Mouse (Mus musculus) lung, embryonic 14.5 days (tissue): ENCODE measurements around the gene Myl4. TPM values are rescaled to one million over a fixed set of nuclear protein-coding genes. Genes with fewer than 3 reads are reported as not detected.

Experiments
- ATAC-seq: fragments of 200-750 bp; cut with Nextera tagmentation; 2 replicates; pipeline ENCODE4 v1.8.0; 2017; ENCODE audit warnings: mild to moderate bottlenecking, moderate TSS enrichment, moderate library complexity; ENCODE audit not compliant: insufficient read depth
- DNase-seq: peaks from one replicate; pipeline ENCODE4 v3.0.0-alpha.2; 2015
- H3K27ac ChIP-seq: fragments of 300-500 bp; sonication (generic); 2 replicates; pipeline ENCODE4 v1.5.1; 2014; ENCODE audit warnings: low read depth, mild to moderate bottlenecking, moderate library complexity
- H3K27me3 ChIP-seq: fragments of 300-500 bp; sonication (generic); 2 replicates; pipeline ENCODE4 v1.6.1; 2014; ENCODE audit warnings: low read length, control low read depth; ENCODE audit not compliant: insufficient read depth
- H3K36me3 ChIP-seq: fragments of 300-500 bp; sonication (generic); 2 replicates; pipeline ENCODE4 v1.6.1; 2014; ENCODE audit warnings: control low read depth; ENCODE audit not compliant: insufficient read depth
- H3K4me1 ChIP-seq: fragments of 300-500 bp; sonication (generic); 2 replicates; pipeline ENCODE4 v1.6.1; 2014; ENCODE audit warnings: antibody characterized with exemption, control low read depth; ENCODE audit not compliant: insufficient read depth
- H3K4me2 ChIP-seq: fragments of 300-500 bp; sonication (generic); 2 replicates; pipeline ENCODE4 v1.6.1; 2014; ENCODE audit warnings: mild to moderate bottlenecking
- H3K4me3 ChIP-seq: fragments of 300-500 bp; sonication (generic); 2 replicates; pipeline ENCODE4 v1.5.1; 2014; ENCODE audit warnings: low read depth, low read length
- H3K9ac ChIP-seq: fragments of 300-500 bp; sonication (generic); 2 replicates; pipeline ENCODE4 v1.6.1; 2014
- H3K9me3 ChIP-seq: fragments of 300-500 bp; sonication (generic); 2 replicates; pipeline ENCODE4 v1.6.1; 2016; ENCODE audit warnings: low read depth, low read length, control low read depth
- CTCF ChIP-seq: IDR thresholded peaks from 2 replicates; pipeline ENCODE4 v1.5.1; 2016; ENCODE audit warnings: antibody characterized with exemption, low read depth
- WGBS: fragments of 180-500 bp; shearing (Covaris S2); extraction: QIAGEN DNeasy Blood & Tissue Kit; methylation state at CpG from one replicate; pipeline ENCODE4 v1.1.7; 2014; 5-methylcytosine and 5-hydroxymethylcytosine counted together
- polyA plus RNA-seq: library from polyadenylated mRNA; unstranded; fragments of >200 nt; fragmentation: Nextera tagmentation; extraction: Ambion mirVana; gene quantifications from 2 replicates; pipeline ENCODE4 v1.2.1, GENCODE M21; 2014

Gene Myl4
- polyA plus RNA-seq, 1 experiment from 2014 or later, result 9.8 TPM

GRCm38 (mm10) chr11:104589570-104589969 lies 39.1 kb downstream of the Myl4 start:
- no peaks in the 10 kb centered on the region for H3K27me3 ChIP-seq
- no peak for TF ChIP-seq CTCF
- H3K4me2 ChIP-seq, result no peak overlapping the region
- H3K36me3 ChIP-seq, result no peaks in the 10 kb centered on the region
- no peaks in the 10 kb centered on the region for H3K4me1 ChIP-seq
- no peak overlapping the region for H3K9ac ChIP-seq
- no peak for ATAC-seq
- no peak for DNase-seq
- H3K9me3 ChIP-seq, result no peaks in the 10 kb centered on the region
- no peak overlapping the region for H3K27ac ChIP-seq
- no peak overlapping the region for H3K4me3 ChIP-seq
- 75% methylated on average over 1 of the region's 1 CpGs for WGBS

- TF ChIP-seq CTCF, result peak; percentile 98
- Histone ChIP-seq H3K4me3 (no peak overlapping the region), H3K4me2 (0 out of 2 replicates have a peak overlapping the region, but pooled peaks have one; percentile 12), H3K36me3 (no peaks in the 10 kb centered on the region), H3K27me3 (no peaks in the 10 kb centered on the region), H3K9ac (no peak overlapping the region), H3K4me1 (no peaks in the 10 kb centered on the region), H3K9me3 (no peaks in the 10 kb centered on the region), H3K27ac (no peak overlapping the region)
- under 1% methylated on average over 8 of the region's 8 CpGs for WGBS
- DNase-seq (peak; percentile 97), ATAC-seq (peak; percentile 89)
Observed at GRCm38 (mm10) chr11:104590148-104590547, 39.7 kb downstream of the Myl4 start.

GRCm38 (mm10) chr11:104592066-104592835 lies 41.8 kb downstream of the Myl4 start:
- H3K27ac ChIP-seq, result no peak overlapping the region
- no peak for DNase-seq

GRCm38 (mm10) chr11:104596365-104596764 lies 45.9 kb downstream of the Myl4 start:
- Histone ChIP-seq H3K36me3 (no peaks in the 10 kb centered on the region), H3K9me3 (no peaks in the 10 kb centered on the region), H3K27ac (no peak overlapping the region), H3K9ac (no peak overlapping the region), H3K4me2 (no peak overlapping the region), H3K4me3 (no peak overlapping the region), H3K27me3 (no peaks in the 10 kb centered on the region), H3K4me1 (no peaks in the 10 kb centered on the region)
- 70% methylated on average over 10 of the region's 10 CpGs for WGBS
- DNase-seq (no peak), ATAC-seq (no peak)
- no peak for TF ChIP-seq CTCF

More at GRCm38 (mm10) chr11:104592066-104592835, 41.8 kb downstream of the Myl4 start:
- Histone ChIP-seq H3K4me2 (no peak overlapping the region), H3K9ac (no peak overlapping the region), H3K4me1 (no peaks in the 10 kb centered on the region), H3K27me3 (no peaks in the 10 kb centered on the region), H3K36me3 (no peaks in the 10 kb centered on the region), H3K9me3 (no peaks in the 10 kb centered on the region), H3K4me3 (no peak overlapping the region)
- 47% methylated on average over 13 of the region's 13 CpGs for WGBS
- no peak for ATAC-seq
- TF ChIP-seq CTCF, result no peak

GRCm38 (mm10) chr11:104599265-104599945 lies 48.9 kb downstream of the Myl4 start:
- Histone ChIP-seq H3K9ac (no peak overlapping the region), H3K27me3 (no peaks in the 10 kb centered on the region), H3K4me1 (no peaks in the 10 kb centered on the region), H3K4me3 (no peak overlapping the region), H3K4me2 (no peak overlapping the region), H3K36me3 (no peaks in the 10 kb centered on the region), H3K27ac (peak overlapping the region; percentile 5; the same call in 1 of the 2 replicates), H3K9me3 (no peaks in the 10 kb centered on the region)
- TF ChIP-seq CTCF, result no peak
- DNase-seq, result peak; percentile 77
- peak; percentile 75 for ATAC-seq
- WGBS, result 59% methylated on average over 13 of the region's 13 CpGs

- 50% methylated on average over 4 of the region's 4 CpGs for WGBS
- Histone ChIP-seq H3K27ac (no peak overlapping the region), H3K4me2 (no peak overlapping the region), H3K36me3 (no peaks in the 10 kb centered on the region), H3K4me1 (no peaks in the 10 kb centered on the region), H3K4me3 (no peak overlapping the region), H3K9me3 (no peaks in the 10 kb centered on the region), H3K27me3 (no peaks in the 10 kb centered on the region), H3K9ac (no peak overlapping the region)
- ATAC-seq (no peak), DNase-seq (no peak)
- TF ChIP-seq CTCF, result no peak
Observed at GRCm38 (mm10) chr11:104600675-104601074, 50.2 kb downstream of the Myl4 start.

GRCm38 (mm10) chr11:104604192-104604591 lies 53.7 kb downstream of the Myl4 start:
- TF ChIP-seq CTCF, result no peak
- WGBS, result 56% methylated on average over 6 of the region's 6 CpGs
- H3K4me2 ChIP-seq, result no peak overlapping the region
- H3K9me3 ChIP-seq, result no peaks in the 10 kb centered on the region
- no peak overlapping the region for H3K9ac ChIP-seq
- H3K4me1 ChIP-seq, result peaks cover 9% of the 10 kb centered on the region; the same call in 1 of the 2 replicates
- H3K36me3 ChIP-seq, result no peaks in the 10 kb centered on the region
- ATAC-seq (no peak), DNase-seq (no peak)
- H3K27me3 ChIP-seq, result 0 out of 2 replicates have a peak, but pooled peaks cover 4% of the 10 kb centered on the region
- H3K4me3 ChIP-seq, result no peak overlapping the region
- no peak overlapping the region for H3K27ac ChIP-seq
